Mouse (Mus musculus) lung, postnatal 14 days (tissue): ENCODE measurements around the gene Bphl.
A peak's percentile ranks its signal among the peaks of the same experiment; 100 is the strongest.

Experiments used
- DNase-seq: peaks from one replicate; pipeline ENCODE4 v3.0.0; 2021

Gene Bphl

GRCm38 (mm10) chr13:34037172-34038055, at the start of gene Bphl:
Gene Bphl (plus strand): TSS chr13:34037597.
- DNase-seq: peak; percentile 93

- no peak for DNase-seq
These were observed 47.8 kb upstream of the Bphl start for GRCm38 (mm10) chr13:33989625-33990024.

GRCm38 (mm10) chr13:33995197-33995596, 42.2 kb upstream of the Bphl start:
- DNase-seq: peak; percentile 84

- peak; percentile 93 for DNase-seq
These were observed 35.1 kb upstream of the Bphl start, which contains the start of the genes Ripk1 and Serpinb6a for GRCm38 (mm10) chr13:34002058-34003006. Gene Ripk1 (plus strand): TSS chr13:34002363. Gene Serpinb6a (minus strand): TSS chr13:34002794.

GRCm38 (mm10) chr13:34003058-34003457, 34.3 kb upstream of the Bphl start:
- no peak for DNase-seq

GRCm38 (mm10) chr13:34007234-34007633, 30.2 kb upstream of the Bphl start:
- DNase-seq: no peak

- DNase-seq: no peak
These were observed 20.3 kb upstream of the Bphl start for GRCm38 (mm10) chr13:34016927-34017569.

GRCm38 (mm10) chr13:34018521-34018920, 18.9 kb upstream of the Bphl start:
- no peak for DNase-seq

GRCm38 (mm10) chr13:34021998-34022397, 15.4 kb upstream of the Bphl start:
- no peak for DNase-seq

GRCm38 (mm10) chr13:34032041-34032440, 5.4 kb upstream of the Bphl start:
- no peak for DNase-seq

GRCm38 (mm10) chr13:34035424-34035823, 2.0 kb upstream of the Bphl start:
- DNase-seq: no peak

- no peak for DNase-seq
These were observed 671 bp upstream of the Bphl start for GRCm38 (mm10) chr13:34036726-34037125.

GRCm38 (mm10) chr13:34038056-34038432, 647 bp downstream of the Bphl start:
- no peak for DNase-seq

GRCm38 (mm10) chr13:34038901-34039341, 1.5 kb downstream of the Bphl start:
- no peak for DNase-seq

- DNase-seq: no peak
These were observed 2.7 kb downstream of the Bphl start for GRCm38 (mm10) chr13:34040091-34040490.

- no peak for DNase-seq
These were observed 6.5 kb downstream of the Bphl start for GRCm38 (mm10) chr13:34043716-34044393.

- DNase-seq: no peak
These were observed 8.3 kb downstream of the Bphl start for GRCm38 (mm10) chr13:34045511-34046249.

- DNase-seq: peak; percentile 86
These were observed 9.1 kb downstream of the Bphl start for GRCm38 (mm10) chr13:34046421-34047012.

- DNase-seq: no peak
These were observed 10.1 kb downstream of the Bphl start for GRCm38 (mm10) chr13:34047526-34047925.

- no peak for DNase-seq
These were observed 13.1 kb downstream of the Bphl start for GRCm38 (mm10) chr13:34050479-34050878.

GRCm38 (mm10) chr13:34051692-34052091, 14.3 kb downstream of the Bphl start:
- no peak for DNase-seq
